Mouse (Mus musculus): ENCODE measurements at regions not wholly inside any gene's neighbourhood (a gene's known extent, or its start where the extent isn't known, plus 50 kb on each side); places are given as distances from the start of the nearest gene placed in this dataset.

- Histone ChIP-seq H3K4me2 (ENCODE audit: insufficient read depth, low read depth, poor library complexity, severe bottlenecking) (no peak overlapping the region), H3K36me3 (replicated peaks in 1 of 2; ENCODE audit: control insufficient read depth in 1 of 2, insufficient read depth in 1 of 2, low read length in 1 of 2) (no peaks in the 10 kb centered on the region), H3K9me3 (replicated peaks; ENCODE audit: low read length) (peaks cover 52% of the 10 kb centered on the region), H3K4me1 (ENCODE audit: control insufficient read depth in 1 of 2, insufficient read depth in 2 of 2) (no peaks in the 10 kb centered on the region), H3K79me2 (replicated peaks; ENCODE audit: control insufficient read depth, extremely low read depth, insufficient read depth, poor library complexity, severe bottlenecking) (no peaks in the 10 kb centered on the region), H3K4me3 (replicated peaks in 1 of 3; ENCODE audit: low read depth in 2 of 3, low read length in 2 of 3, poor library complexity in 1 of 3) (no peak overlapping the region), H3K27ac (ENCODE audit: insufficient read depth, low read depth) (no peak overlapping the region), H3K27me3 (replicated peaks) (no peaks in the 10 kb centered on the region), H3K9ac (ENCODE audit: insufficient read depth, low read depth) (no peak overlapping the region)
- in situ Hi-C loops (cut with MboI; ENCODE audit: low pct_ligation_motif_present, low pct_unique_long_range_greater_than_20kb, low sequenced_read_pairs): no loop called here
- DNase-seq (ENCODE audit: extremely low read depth): no peak
- dilution Hi-C loops (cut with MboI; ENCODE audit: extremely low pct_ligation_motif_present, extremely low pct_unique_long_range_greater_than_20kb, low sequenced_read_pairs): no loop called here
- TF ChIP-seq ZKSCAN1 (IDR thresholded peaks at IDR 0.05; ENCODE audit: borderline replicate concordance, low read depth, low read length) (no peak), ELF1 (IDR thresholded peaks at IDR 0.05; ENCODE audit: low read depth, low read length) (no peak), NRF1 (IDR thresholded peaks at IDR 0.05; ENCODE audit: low read depth, low read length) (no peak), MXI1 (IDR thresholded peaks at IDR 0.05; ENCODE audit: low read depth, low read length) (no peak), MYC (IDR thresholded peaks at IDR 0.05; ENCODE audit: low read depth, low read length) (no peak), GABPA (IDR thresholded peaks at IDR 0.05; ENCODE audit: insufficient replicate concordance, low read depth, low read length) (no peak), MAZ (IDR thresholded peaks at IDR 0.05; ENCODE audit: low read depth, low read length) (no peak), JUN (IDR thresholded peaks at IDR 0.05; ENCODE audit: insufficient read depth, low read depth, low read length) (no peak), CTCF (conservative IDR thresholded peaks at IDR 0.05 in 1 of 2, IDR thresholded peaks at IDR 0.05 in 1 of 2; ENCODE audit: low read depth in 2 of 2, low read length in 2 of 2) (no peak), UBTF (IDR thresholded peaks at IDR 0.05; ENCODE audit: low read depth, low read length) (no peak), HCFC1 (IDR thresholded peaks at IDR 0.05; ENCODE audit: low read depth, low read length) (no peak), MAFK (IDR thresholded peaks at IDR 0.05; ENCODE audit: insufficient replicate concordance, low read length) (no peak), NELFE (IDR thresholded peaks at IDR 0.05; ENCODE audit: low read depth, low read length) (no peak), BHLHE40 (IDR thresholded peaks at IDR 0.05; ENCODE audit: low read depth, low read length) (no peak), KAT2A (IDR thresholded peaks at IDR 0.05; ENCODE audit: insufficient replicate concordance, low read length) (no peak), USF2 (conservative IDR thresholded peaks at IDR 0.05; ENCODE audit: low read depth, low read length) (no peak), CHD2 (IDR thresholded peaks at IDR 0.05; ENCODE audit: low read length) (no peak), RCOR1 (conservative IDR thresholded peaks at IDR 0.05; ENCODE audit: low read depth, low read length) (no peak), JUND (conservative IDR thresholded peaks at IDR 0.05; ENCODE audit: low read depth, low read length) (no peak), PAX5 (IDR thresholded peaks at IDR 0.05; ENCODE audit: low read length) (no peak)
These were observed 332.9 kb upstream of the Satb1 start for GRCm38 (mm10) chr17:52165891-52166485.

All from CH12.LX (cell line).